Mouse (Mus musculus): ENCODE measurements around the gene AI661453. TPM values are rescaled to one million over a fixed set of nuclear protein-coding genes. Genes with fewer than 3 reads are reported as not detected.

Gene AI661453
- total and polyA plus RNA-seq, 3 experiments = not detected

- no peaks in the 10 kb centered on the region for H3K4me1 ChIP-seq (ENCODE audit: control insufficient read depth in 1 of 2, insufficient read depth in 2 of 2, low read length in 2 of 2)
- no peak overlapping the region for H3K27ac ChIP-seq (ENCODE audit: control insufficient read depth, low read depth, low read length)
- H3K9me3 ChIP-seq (replicated peaks; ENCODE audit: insufficient read depth, low read length) = no peaks in the 10 kb centered on the region
- no peak overlapping the region for H3K9ac ChIP-seq (ENCODE audit: control insufficient read depth, low read depth, low read length, poor library complexity, severe bottlenecking)
- no peaks in the 10 kb centered on the region for H3K79me2 ChIP-seq (ENCODE audit: control insufficient read depth, insufficient read depth, low read length, poor library complexity)
- no peaks in the 10 kb centered on the region; a peak in 2 of 4 replicates for H3K36me3 ChIP-seq (ENCODE audit: control insufficient read depth in 1 of 2, insufficient read depth in 2 of 2, low read length in 2 of 2)
- H3K4me3 ChIP-seq (ENCODE audit: control insufficient read depth in 1 of 2, insufficient read depth in 1 of 2, low read depth in 2 of 2, low read length in 2 of 2) = no peak overlapping the region
- H3K27me3 ChIP-seq (ENCODE audit: control insufficient read depth in 1 of 2, insufficient read depth in 2 of 2, low read length in 2 of 2) = no peaks in the 10 kb centered on the region
- no peak for DNase-seq (ENCODE audit: low read depth, low spot score)
- TF ChIP-seq CTCF (IDR thresholded peaks at IDR 0.05 in 2 of 3, conservative IDR thresholded peaks at IDR 0.05 in 1 of 3; ENCODE audit: control insufficient read depth in 1 of 3, insufficient read depth in 1 of 3, low read depth in 2 of 3, low read length in 3 of 3, poor library complexity in 1 of 3, severe bottlenecking in 1 of 3) (no peak), MYC (IDR thresholded peaks at IDR 0.05; ENCODE audit: low read depth, low read length) (no peak), GATA1 (IDR thresholded peaks at IDR 0.05; ENCODE audit: low read depth, low read length) (no peak), GABPA (IDR thresholded peaks at IDR 0.05; ENCODE audit: low read depth, low read length) (no peak), MEF2A (IDR thresholded peaks at IDR 0.05; ENCODE audit: extremely low read depth, insufficient replicate concordance, low read depth, low read length, poor library complexity, severe bottlenecking) (no peak), POLR2AphosphoS5 (IDR thresholded peaks at IDR 0.05; ENCODE audit: borderline replicate concordance, low read depth, low read length) (no peak), E2F4 (IDR thresholded peaks at IDR 0.05; ENCODE audit: borderline replicate concordance, low read depth, low read length) (no peak), EP300 (IDR thresholded peaks at IDR 0.05; ENCODE audit: low read depth in 1 of 2, low read length in 2 of 2) (no peak), NRF1 (IDR thresholded peaks at IDR 0.05; ENCODE audit: insufficient read depth, low read depth, low read length, poor library complexity, severe bottlenecking) (no peak), ZC3H11A (IDR thresholded peaks at IDR 0.05; ENCODE audit: low read depth, low read length) (no peak), CHD2 (IDR thresholded peaks at IDR 0.05; ENCODE audit: low read length) (no peak)
Measured at GRCm38 (mm10) chr17:47492731-47493130, 56.3 kb downstream of the AI661453 start.

DNA sequence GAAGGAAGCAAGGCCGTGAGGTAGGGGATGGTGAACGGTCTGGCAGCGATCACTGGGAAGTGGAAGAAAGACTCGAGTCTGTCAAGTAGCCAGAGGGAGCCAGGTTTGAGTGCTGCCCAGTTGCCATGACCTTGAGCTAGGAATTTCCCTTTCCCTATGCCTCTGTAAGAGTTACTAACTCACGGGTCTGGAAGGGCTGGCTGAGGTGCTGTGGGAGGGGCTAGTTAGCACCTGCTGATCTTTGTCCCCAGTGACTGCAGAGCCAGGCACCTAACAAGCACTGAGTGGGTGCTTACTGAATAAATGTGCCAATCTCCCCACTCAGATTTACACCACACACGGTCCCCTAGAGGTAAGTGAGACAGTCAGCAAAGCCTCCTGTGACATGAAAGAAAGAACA lies 57.2 kb downstream of the AI661453 start:
- TF ChIP-seq TAL1 (IDR thresholded peaks at IDR 0.05; ENCODE audit: low read length) (no peak), ZMIZ1 (IDR thresholded peaks at IDR 0.05; ENCODE audit: low read depth, low read length) (no peak)
- no peaks in the 10 kb centered on the region for H3K9me3 ChIP-seq (replicated peaks; ENCODE audit: insufficient read depth, low read length)
- H3K4me1 ChIP-seq (ENCODE audit: control insufficient read depth in 1 of 2, insufficient read depth in 2 of 2, low read length in 2 of 2) = no peaks in the 10 kb centered on the region
- H3K79me2 ChIP-seq (ENCODE audit: control insufficient read depth, insufficient read depth, low read length, poor library complexity) = no peaks in the 10 kb centered on the region
- no peak overlapping the region for H3K27ac ChIP-seq (ENCODE audit: control insufficient read depth, low read depth, low read length)
- no peak overlapping the region for H3K4me3 ChIP-seq (ENCODE audit: control insufficient read depth in 1 of 2, insufficient read depth in 1 of 2, low read depth in 2 of 2, low read length in 2 of 2)
- no peak overlapping the region for H3K9ac ChIP-seq (ENCODE audit: control insufficient read depth, low read depth, low read length, poor library complexity, severe bottlenecking)
- DNase-seq (ENCODE audit: low read depth, low spot score) = no peak
- no peaks in the 10 kb centered on the region for H3K27me3 ChIP-seq (ENCODE audit: control insufficient read depth in 1 of 2, insufficient read depth in 2 of 2, low read length in 2 of 2)
- no peaks in the 10 kb centered on the region; a peak in 2 of 4 replicates for H3K36me3 ChIP-seq (ENCODE audit: control insufficient read depth in 1 of 2, insufficient read depth in 2 of 2, low read length in 2 of 2)

GRCm38 (mm10) chr17:47494132-47494531 lies 57.7 kb downstream of the AI661453 start:
- Histone ChIP-seq H3K36me3 (ENCODE audit: control insufficient read depth in 1 of 2, insufficient read depth in 2 of 2, low read length in 2 of 2) (no peaks in the 10 kb centered on the region; a peak in 2 of 4 replicates), H3K9ac (ENCODE audit: control insufficient read depth, low read depth, low read length, poor library complexity, severe bottlenecking) (no peak overlapping the region), H3K79me2 (ENCODE audit: control insufficient read depth, insufficient read depth, low read length, poor library complexity) (no peaks in the 10 kb centered on the region), H3K4me1 (ENCODE audit: control insufficient read depth in 1 of 2, insufficient read depth in 2 of 2, low read length in 2 of 2) (no peaks in the 10 kb centered on the region), H3K4me3 (ENCODE audit: control insufficient read depth in 1 of 2, insufficient read depth in 1 of 2, low read depth in 2 of 2, low read length in 2 of 2) (no peak overlapping the region), H3K27ac (ENCODE audit: control insufficient read depth, low read depth, low read length) (no peak overlapping the region), H3K9me3 (replicated peaks; ENCODE audit: insufficient read depth, low read length) (no peaks in the 10 kb centered on the region), H3K27me3 (ENCODE audit: control insufficient read depth in 1 of 2, insufficient read depth in 2 of 2, low read length in 2 of 2) (no peaks in the 10 kb centered on the region)
- no peak for TF ChIP-seq NRF1 (IDR thresholded peaks at IDR 0.05; ENCODE audit: insufficient read depth, low read depth, low read length, poor library complexity, severe bottlenecking)
- no peak for TF ChIP-seq ZC3H11A (IDR thresholded peaks at IDR 0.05; ENCODE audit: low read depth, low read length)
- TF ChIP-seq MYC (IDR thresholded peaks at IDR 0.05; ENCODE audit: low read depth, low read length) = no peak
- no peak for DNase-seq (ENCODE audit: low read depth, low spot score)
